Mouse (Mus musculus) liver, embryonic 14.5 days (tissue): ENCODE results near the gene Gm11027. TPM values are rescaled to one million over a fixed set of nuclear protein-coding genes. Genes with fewer than 3 reads are reported as not detected.

Experiments
- ATAC-seq: fragments of 200-750 bp; cut with Nextera tagmentation; 2 replicates; pipeline ENCODE4 v1.8.0; 2017; ENCODE audit warnings: moderate number of reproducible peaks, mild to moderate bottlenecking, moderate library complexity; ENCODE audit not compliant: insufficient read depth
- DNase-seq, 3 experiments: peaks; one replicate each; pipeline ENCODE4 v3.0.0-alpha.2; 2012 to 2013; ENCODE audit warnings: low read depth in 3 of 3, low spot score in 3 of 3
- H3K27ac ChIP-seq: fragments of 300-500 bp; sonication (generic); 2 replicates; pipeline ENCODE4 v1.5.1; 2014; ENCODE audit warnings: moderate library complexity, mild to moderate bottlenecking, control low read depth, inconsistent platforms
- H3K27me3 ChIP-seq: fragments of 300-500 bp; sonication (generic); 2 replicates; pipeline ENCODE4 v1.6.1; 2014; ENCODE audit warnings: mild to moderate bottlenecking, low read length, moderate library complexity; ENCODE audit not compliant: control insufficient read depth, insufficient read depth
- H3K36me3 ChIP-seq: fragments of 300-500 bp; sonication (generic); replicated peaks from 2 replicates; pipeline ENCODE4 v1.6.1; 2014; ENCODE audit warnings: low read depth; ENCODE audit not compliant: control insufficient read depth, insufficient read depth
- H3K4me1 ChIP-seq, 2 experiments: fragments of 200-500 bp in 1 of 2; fragments of 300-500 bp in 1 of 2; sonication (generic) in 1 of 2; replicated peaks; 2 replicates each; pipeline ENCODE4 v1.6.1; 2012 to 2014; ENCODE audit warnings: antibody characterized with exemption in 1 of 2, inconsistent platforms in 1 of 2, low read length in 1 of 2; ENCODE audit not compliant: control insufficient read depth in 2 of 2, insufficient read depth in 2 of 2
- H3K4me2 ChIP-seq: fragments of 300-500 bp; sonication (generic); 2 replicates; pipeline ENCODE4 v1.6.1; 2014; ENCODE audit warnings: low read depth, mild to moderate bottlenecking, control low read depth, moderate library complexity
- H3K4me3 ChIP-seq, 2 experiments: fragments of 200-500 bp in 1 of 2; fragments of 300-500 bp in 1 of 2; sonication (generic) in 1 of 2; 2 replicates each; pipeline ENCODE4 v1.5.1; 2012 to 2014; ENCODE audit warnings: low read depth in 2 of 2, low read length in 2 of 2, mild to moderate bottlenecking in 2 of 2, control low read depth in 1 of 2, inconsistent platforms in 1 of 2, moderate library complexity in 1 of 2; ENCODE audit not compliant: insufficient read depth in 1 of 2
- H3K9ac ChIP-seq: fragments of 300-500 bp; sonication (generic); replicated peaks from 2 replicates; pipeline ENCODE4 v1.6.1; 2014; ENCODE audit warnings: mild to moderate bottlenecking, control low read depth, moderate library complexity
- H3K9me3 ChIP-seq: fragments of 300-500 bp; sonication (generic); 2 replicates; pipeline ENCODE4 v1.6.1; 2016; ENCODE audit warnings: low read length, mixed read lengths; ENCODE audit not compliant: control insufficient read depth
- CTCF ChIP-seq: IDR thresholded peaks from 2 replicates; pipeline ENCODE4 v1.5.1; 2016; ENCODE audit warnings: antibody characterized with exemption, low read depth, control low read depth
- EP300 ChIP-seq: IDR thresholded peaks from 2 replicates; pipeline ENCODE4 v1.6.1; 2016; ENCODE audit warnings: antibody characterized with exemption, low read depth
- WGBS: fragments of 180-500 bp; shearing (Covaris S2); extraction: QIAGEN DNeasy Blood & Tissue Kit; methylation state at CpG from one replicate; pipeline ENCODE4 v1.1.7; 2014; ENCODE audit not compliant: insufficient replicate concordance; 5-methylcytosine and 5-hydroxymethylcytosine counted together
- polyA plus RNA-seq, 2 experiments: library from polyadenylated mRNA; depleted of rRNA in 1 of 2; stranded (reverse) in 1 of 2; unstranded in 1 of 2; fragments of >200 nt; fragmentation: Nextera tagmentation in 1 of 2; extraction: Ambion mirVana in 1 of 2; gene quantifications; 2 replicates each; pipeline versions ENCODE4 v1.2.1 to v1.2.3; 2012 to 2014

Gene Gm11027
- polyA plus RNA-seq, 2 experiments, result not detected

DNA sequence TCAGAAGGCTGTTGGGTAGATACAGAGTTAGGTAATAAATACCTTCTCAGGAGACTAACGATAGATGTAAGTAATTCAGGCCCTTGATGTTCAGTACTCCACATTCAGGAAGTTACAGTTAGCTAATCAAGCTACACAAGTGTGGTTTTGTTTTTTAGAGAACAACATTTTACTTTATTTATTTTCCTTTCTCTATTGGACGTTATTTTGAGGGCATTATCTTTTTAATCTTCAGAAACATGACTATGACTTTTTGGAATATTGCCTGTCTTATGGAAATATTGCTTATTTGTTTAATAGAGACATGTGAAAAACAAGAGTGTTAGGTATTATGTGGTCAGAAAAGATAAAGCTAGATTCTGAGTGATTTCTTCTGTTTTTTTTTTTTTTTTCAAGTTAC lies 18.0 kb downstream of the Gm11027 start:
- no peak overlapping the region for H3K27ac ChIP-seq
- H3K9me3 ChIP-seq, result no peaks in the 10 kb centered on the region
- no peak overlapping the region for H3K9ac ChIP-seq
- TF ChIP-seq EP300, result no peak
- TF ChIP-seq CTCF, result no peak
- ATAC-seq (no peak), DNase-seq (no peak)
- H3K36me3 ChIP-seq, result no peaks in the 10 kb centered on the region
- 14% methylated on average over 2 of the region's 2 CpGs for WGBS
- H3K4me3 ChIP-seq, result no peak overlapping the region
- 0 out of 4 replicates have a peak, but pooled peaks cover 0 to 2% of the 10 kb centered on the region in 2 experiments for H3K4me1 ChIP-seq
- no peak overlapping the region for H3K4me2 ChIP-seq
- no peaks in the 10 kb centered on the region for H3K27me3 ChIP-seq

DNA sequence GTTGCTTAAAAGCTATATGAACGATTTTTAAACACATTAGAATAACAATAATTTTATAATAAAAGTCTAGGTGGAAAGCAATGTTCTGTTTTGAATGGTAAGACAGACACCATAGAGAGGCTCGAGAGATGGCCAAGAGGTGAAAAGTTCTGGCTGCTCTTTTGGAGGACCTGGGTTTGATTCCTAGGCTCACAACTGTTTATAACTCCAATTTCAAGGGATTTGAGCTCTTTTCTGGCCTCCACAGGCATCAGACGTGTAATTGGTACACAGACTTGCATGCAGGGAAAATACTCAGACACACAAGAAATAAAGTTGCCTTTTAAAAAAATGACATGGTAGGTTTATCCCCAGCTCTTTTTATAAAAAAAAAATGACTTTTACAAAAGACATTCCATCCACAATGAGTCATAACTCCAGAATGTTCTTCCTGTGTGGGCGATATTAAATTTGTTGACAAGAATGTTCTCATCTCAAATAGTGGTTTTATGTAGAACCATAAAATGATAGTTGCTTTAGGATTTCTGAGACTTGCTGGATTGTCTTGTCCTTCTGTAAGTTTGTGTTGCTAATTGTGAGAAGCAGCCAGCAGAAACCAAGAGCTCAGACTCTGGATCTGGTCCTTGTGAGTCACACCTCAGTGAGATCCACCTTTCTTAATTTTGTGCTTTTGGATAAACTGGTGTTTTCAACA lies 18.6 kb downstream of the Gm11027 start:
- H3K36me3 ChIP-seq, result no peaks in the 10 kb centered on the region
- ATAC-seq, result no peak
- TF ChIP-seq EP300, result no peak
- TF ChIP-seq CTCF, result no peak
- H3K9ac ChIP-seq, result no peak overlapping the region
- no peak overlapping the region for H3K4me3 ChIP-seq
- no peak overlapping the region for H3K4me2 ChIP-seq
- no peaks in the 10 kb centered on the region for H3K27me3 ChIP-seq
- H3K4me1 ChIP-seq, result 0 out of 4 replicates have a peak, but pooled peaks cover 0 to 2% of the 10 kb centered on the region in 2 experiments
- H3K9me3 ChIP-seq, result no peaks in the 10 kb centered on the region
- no peak overlapping the region for H3K27ac ChIP-seq
- DNase-seq, result no peak
- WGBS, result 54% methylated on average over 4 of the region's 4 CpGs

DNA sequence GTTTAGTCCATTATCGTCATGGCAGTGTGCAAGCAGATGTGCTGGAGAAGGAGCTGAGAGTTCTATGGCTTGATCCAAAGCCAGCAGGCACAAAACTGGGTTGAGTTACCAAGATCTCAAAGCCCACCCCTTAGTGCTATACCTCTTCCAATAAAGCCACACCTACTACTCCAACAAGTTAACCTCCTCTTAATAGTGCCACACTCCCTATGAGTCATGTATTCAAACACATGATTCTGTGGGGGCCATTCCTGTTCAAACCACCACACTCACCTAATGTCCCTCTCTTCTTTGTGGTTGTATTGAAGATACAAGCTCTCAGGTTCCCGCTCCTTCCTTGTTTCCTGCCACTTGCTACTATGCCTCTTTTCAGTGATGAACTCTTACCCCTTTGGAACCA lies 24.7 kb downstream of the Gm11027 start:
- WGBS, result 84% methylated on average over 2 of the region's 2 CpGs
- no peak for DNase-seq
- H3K4me1 ChIP-seq, result no peaks in the 10 kb centered on the region
- no peak overlapping the region for H3K9ac ChIP-seq
- no peak overlapping the region for H3K4me3 ChIP-seq
- no peaks in the 10 kb centered on the region for H3K36me3 ChIP-seq
- H3K9me3 ChIP-seq, result no peaks in the 10 kb centered on the region
- H3K27ac ChIP-seq, result no peak overlapping the region
- H3K27me3 ChIP-seq, result no peaks in the 10 kb centered on the region
- H3K4me2 ChIP-seq, result no peak overlapping the region
- no peak for TF ChIP-seq CTCF
- no peak for TF ChIP-seq EP300
- ATAC-seq, result no peak

DNA sequence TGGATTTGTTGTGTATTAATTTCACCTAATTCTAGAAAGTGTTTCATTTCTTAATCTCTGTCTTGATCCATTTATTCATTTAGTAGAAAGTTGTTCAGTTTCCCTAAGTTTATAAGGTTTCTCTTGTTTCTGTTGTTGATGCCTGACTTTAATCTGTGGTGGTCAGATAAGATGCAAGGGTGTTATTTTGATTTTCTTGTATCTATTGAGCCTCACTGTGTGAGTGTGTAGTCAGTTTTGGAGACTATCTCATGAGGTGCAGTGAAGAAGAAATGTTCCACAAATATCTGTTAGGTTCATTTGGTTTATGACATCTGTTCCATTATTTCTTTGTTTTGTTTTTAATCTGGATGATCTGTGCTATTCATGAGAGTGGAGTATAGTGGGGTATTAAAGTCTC lies 27.0 kb downstream of the Gm11027 start:
- TF ChIP-seq EP300 (no peak), CTCF (no peak)
- H3K4me1 ChIP-seq, result no peaks in the 10 kb centered on the region
- no peaks in the 10 kb centered on the region for H3K36me3 ChIP-seq
- ATAC-seq, result no peak
- H3K4me3 ChIP-seq, result no peak overlapping the region
- no peak overlapping the region for H3K27ac ChIP-seq
- DNase-seq, result no peak
- no peaks in the 10 kb centered on the region for H3K9me3 ChIP-seq
- H3K27me3 ChIP-seq, result no peaks in the 10 kb centered on the region
- no peak overlapping the region for H3K9ac ChIP-seq
- H3K4me2 ChIP-seq, result no peak overlapping the region

- Histone ChIP-seq H3K27me3 (no peaks in the 10 kb centered on the region), H3K36me3 (no peaks in the 10 kb centered on the region), H3K9me3 (no peaks in the 10 kb centered on the region), H3K4me2 (no peak overlapping the region), H3K27ac (no peak overlapping the region), H3K4me1 (peaks cover 5 to 7% of the 10 kb centered on the region in 2 experiments), H3K4me3 (no peak overlapping the region), H3K9ac (no peak overlapping the region)
- TF ChIP-seq CTCF (no peak), EP300 (no peak)
- WGBS, result 67% methylated on average over 1 of the region's 1 CpGs
- ATAC-seq (no peak), DNase-seq (no peak)
Observed at GRCm38 (mm10) chr12:116306042-116306441, 30.9 kb downstream of the Gm11027 start.
